Mouse (Mus musculus): ENCODE results near the gene Cnot2. TPM values are rescaled to one million over a fixed set of nuclear protein-coding genes. Genes with fewer than 3 reads are reported as not detected.

The Cnot2 gene
- polyA plus RNA-seq, 1 experiment from 2014 or later: 75.8 TPM

DNA sequence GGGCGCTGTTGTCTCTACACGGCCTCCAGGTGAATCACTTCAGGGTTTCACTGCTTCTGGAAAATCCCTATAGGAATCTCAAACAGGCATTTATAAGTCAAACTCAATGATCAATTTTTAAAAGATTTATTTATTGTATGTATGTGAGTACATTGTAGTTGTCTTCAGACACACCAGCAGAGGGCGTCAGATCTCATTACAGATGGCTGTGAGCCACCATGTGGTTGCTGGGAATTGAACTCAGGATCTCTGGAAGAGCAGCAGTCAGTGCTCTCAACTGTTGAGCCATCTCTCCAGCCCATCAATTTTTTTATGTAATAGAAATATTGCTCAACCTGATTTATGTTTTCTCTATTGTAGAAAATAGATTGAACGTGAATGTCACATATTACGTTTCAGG lies 100.3 kb downstream of the Cnot2 start:
- WGBS (ENCODE audit: insufficient replicate concordance): 89% methylated on average over 5 of the region's 5 CpGs
- Histone ChIP-seq H3K4me3 (ENCODE audit: low read depth, low read length) (no peak overlapping the region), H3K27ac (ENCODE audit: low read depth, low read length) (no peak overlapping the region), H3K4me2 (no peak overlapping the region), H3K27me3 (ENCODE audit: control insufficient read depth, insufficient read depth, low read length) (no peaks in the 10 kb centered on the region), H3K36me3 (ENCODE audit: control insufficient read depth, insufficient read depth, low read length) (peaks cover 6% of the 10 kb centered on the region; the same call in 1 of the 2 replicates), H3K9me3 (replicated peaks; ENCODE audit: control insufficient read depth, low read length) (no peaks in the 10 kb centered on the region), H3K4me1 (ENCODE audit: control insufficient read depth, insufficient read depth, low read length) (no peaks in the 10 kb centered on the region), H3K9ac (ENCODE audit: low read depth, low read length) (no peak overlapping the region)
- ATAC-seq (replicated peaks; ENCODE audit: insufficient number of reproducible peaks, low FRiP score, low TSS enrichment): no peak

DNA sequence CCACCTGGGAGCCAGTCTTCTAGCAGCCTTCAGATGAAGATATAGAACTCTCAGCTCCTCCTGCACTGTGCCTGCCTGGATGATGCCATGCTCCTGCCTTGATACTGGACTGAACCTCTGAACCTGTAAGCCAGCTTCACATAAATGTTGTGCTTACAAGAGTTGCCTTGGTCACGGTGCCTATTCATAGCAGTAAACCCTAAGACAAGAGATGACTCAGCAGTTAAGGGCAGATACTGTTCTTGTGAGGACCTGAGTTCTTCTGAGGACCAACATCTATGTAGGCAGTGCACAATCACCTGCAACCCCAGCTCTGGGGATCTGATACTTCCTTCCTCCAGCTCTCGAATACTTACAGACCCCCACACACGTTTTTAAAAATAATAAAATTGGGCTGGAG lies 104.8 kb downstream of the Cnot2 start:
- WGBS (ENCODE audit: insufficient replicate concordance): 84% methylated on average over 3 of the region's 3 CpGs
- ATAC-seq (replicated peaks; ENCODE audit: insufficient number of reproducible peaks, low FRiP score, low TSS enrichment): no peak

DNA sequence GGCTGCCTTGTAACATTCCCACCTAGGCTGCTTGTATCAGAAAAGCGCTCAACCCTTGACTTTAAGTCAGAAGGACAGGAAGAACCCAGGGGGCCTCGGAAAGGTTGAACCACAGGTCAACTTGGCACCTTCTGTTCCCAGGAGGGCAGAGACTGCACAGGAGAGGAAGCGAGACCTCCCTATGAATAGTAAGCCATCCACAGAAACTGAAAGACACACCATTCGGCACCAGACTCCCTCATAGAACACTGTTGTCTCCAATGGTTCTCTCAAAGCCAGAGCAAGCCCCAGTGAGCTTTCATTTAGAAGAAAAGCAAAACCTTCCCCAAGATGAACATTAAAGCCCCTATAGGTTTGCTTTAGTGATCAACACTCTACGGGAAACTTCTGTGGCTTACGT lies 105.6 kb downstream of the Cnot2 start:
- H3K9me3 ChIP-seq (replicated peaks; ENCODE audit: control insufficient read depth, low read length): no peaks in the 10 kb centered on the region
- H3K9ac ChIP-seq (ENCODE audit: low read depth, low read length): no peak overlapping the region
- H3K27me3 ChIP-seq (ENCODE audit: control insufficient read depth, insufficient read depth, low read length): 0 out of 2 replicates have a peak, but pooled peaks cover 2% of the 10 kb centered on the region
- ATAC-seq (replicated peaks; ENCODE audit: insufficient number of reproducible peaks, low FRiP score, low TSS enrichment): no peak
- H3K4me3 ChIP-seq (ENCODE audit: low read depth, low read length): no peak overlapping the region
- no peak overlapping the region for H3K4me2 ChIP-seq
- H3K36me3 ChIP-seq (ENCODE audit: control insufficient read depth, insufficient read depth, low read length): no peaks in the 10 kb centered on the region
- WGBS (ENCODE audit: insufficient replicate concordance): 61% methylated on average over 6 of the region's 6 CpGs
- no peak overlapping the region for H3K27ac ChIP-seq (ENCODE audit: low read depth, low read length)
- peaks cover 7% of the 10 kb centered on the region; the same call in 1 of the 2 replicates for H3K4me1 ChIP-seq (ENCODE audit: control insufficient read depth, insufficient read depth, low read length)

More for the DNA sequence above, 104.8 kb downstream of the Cnot2 start:
- H3K4me2 ChIP-seq: no peak overlapping the region
- H3K36me3 ChIP-seq (ENCODE audit: control insufficient read depth, insufficient read depth, low read length): no peaks in the 10 kb centered on the region
- no peak overlapping the region for H3K9ac ChIP-seq (ENCODE audit: low read depth, low read length)
- H3K4me1 ChIP-seq (ENCODE audit: control insufficient read depth, insufficient read depth, low read length): peaks cover 7% of the 10 kb centered on the region; the same call in 1 of the 2 replicates
- 0 out of 2 replicates have a peak, but pooled peaks cover 2% of the 10 kb centered on the region for H3K27me3 ChIP-seq (ENCODE audit: control insufficient read depth, insufficient read depth, low read length)
- H3K9me3 ChIP-seq (replicated peaks; ENCODE audit: control insufficient read depth, low read length): no peaks in the 10 kb centered on the region
- no peak overlapping the region for H3K27ac ChIP-seq (ENCODE audit: low read depth, low read length)
- H3K4me3 ChIP-seq (ENCODE audit: low read depth, low read length): no peak overlapping the region

DNA sequence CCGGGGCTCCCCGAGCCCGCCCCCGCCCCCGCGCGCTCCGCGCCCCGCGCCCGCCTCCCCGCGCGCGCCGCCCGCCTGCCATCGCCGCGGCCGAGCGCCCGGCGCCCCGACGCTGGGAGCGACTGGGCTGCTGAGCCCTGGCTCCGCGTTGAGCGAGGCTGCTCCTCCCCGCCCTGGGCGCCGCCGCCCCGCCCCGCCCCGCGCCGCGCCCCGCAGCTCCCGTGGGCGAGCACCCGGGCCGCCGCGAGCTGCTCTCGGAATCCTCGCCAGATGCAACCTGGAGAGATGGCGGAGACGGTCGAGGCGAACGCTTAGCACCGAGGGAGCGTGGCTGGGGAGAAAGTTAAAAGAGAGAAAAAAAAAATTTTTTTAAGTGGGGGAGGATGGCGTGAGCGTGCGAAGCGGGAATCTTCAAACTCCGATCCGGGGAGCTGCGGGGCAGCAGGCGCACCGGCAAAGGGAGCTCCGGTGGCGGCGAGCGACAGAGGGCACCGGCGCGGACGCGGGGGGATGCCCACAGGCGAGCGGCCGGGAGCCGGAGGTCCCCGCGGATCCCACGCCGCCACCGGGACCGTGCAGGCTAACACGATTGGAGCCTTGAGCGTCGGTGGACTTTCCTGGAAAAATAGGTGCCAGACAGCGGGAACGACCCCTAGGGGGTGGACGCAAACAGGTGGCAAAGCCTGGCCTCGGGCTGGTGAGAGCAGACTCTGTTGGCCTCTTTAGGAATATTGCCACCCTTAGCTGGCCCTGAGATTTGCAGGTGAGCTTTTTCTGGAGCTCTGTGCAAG lies 107.4 kb downstream of the Cnot2 start, which contains the start of gene Kcnmb4:
Gene Kcnmb4, minus strand, starts transcription at position 120 of the 791 bp plus-strand sequence.
- 0 out of 2 replicates have a peak, but pooled peaks cover 2% of the 10 kb centered on the region for H3K27me3 ChIP-seq (ENCODE audit: control insufficient read depth, insufficient read depth, low read length)
- H3K36me3 ChIP-seq (ENCODE audit: control insufficient read depth, insufficient read depth, low read length): no peaks in the 10 kb centered on the region
- peak; percentile 80 for ATAC-seq (replicated peaks; ENCODE audit: insufficient number of reproducible peaks, low FRiP score, low TSS enrichment)
- WGBS (ENCODE audit: insufficient replicate concordance): under 1% methylated on average over 85 of the region's 92 CpGs
- peaks cover 7% of the 10 kb centered on the region; the same call in 1 of the 2 replicates for H3K4me1 ChIP-seq (ENCODE audit: control insufficient read depth, insufficient read depth, low read length)
- peak within 1 kb of the TSS; percentile 80 for H3K9ac ChIP-seq (ENCODE audit: low read depth, low read length)
- peak within 1 kb of the TSS; percentile 98 for H3K4me2 ChIP-seq
- peak within 1 kb of the TSS; percentile 29; the same call in 1 of the 2 replicates for H3K27ac ChIP-seq (ENCODE audit: low read depth, low read length)
- peak within 1 kb of the TSS; percentile 72 for H3K4me3 ChIP-seq (ENCODE audit: low read depth, low read length)
- no peaks in the 10 kb centered on the region for H3K9me3 ChIP-seq (replicated peaks; ENCODE audit: control insufficient read depth, low read length)

DNA sequence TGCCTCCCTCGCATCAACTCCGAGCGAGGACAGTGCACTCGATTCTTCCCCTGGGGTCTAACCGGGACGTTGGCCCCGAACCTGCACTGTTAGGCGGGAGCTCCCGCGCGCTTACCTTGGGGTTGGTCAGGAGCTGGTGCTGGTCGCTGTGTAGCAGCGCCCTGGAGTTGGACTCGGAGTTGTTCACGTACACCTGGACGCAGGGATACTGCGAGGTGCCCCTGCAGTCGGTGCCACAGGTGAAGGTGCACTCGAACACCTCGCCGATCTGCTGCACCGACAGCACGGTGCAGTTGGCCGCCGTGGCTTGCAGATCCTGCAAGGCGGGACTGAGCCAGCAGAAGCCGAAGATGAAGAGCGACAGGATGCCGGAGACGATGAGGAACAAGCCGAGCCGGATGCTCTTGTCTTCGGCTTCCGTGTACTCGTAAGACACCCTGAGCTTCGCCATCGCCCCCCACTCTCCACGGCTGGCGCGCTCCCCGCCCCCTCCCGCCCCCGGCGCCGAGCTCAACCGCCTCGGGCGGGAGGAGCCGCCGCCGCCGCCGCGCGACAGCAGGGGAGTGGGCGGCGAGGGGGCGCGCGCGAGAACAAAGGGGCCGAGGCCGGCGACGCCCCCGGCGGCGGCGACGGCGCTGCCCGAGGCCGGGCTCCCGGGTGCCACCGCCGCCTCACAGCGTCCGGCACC lies 108.1 kb downstream of the Cnot2 start:
- under 1% methylated on average over 51 of the region's 78 CpGs for WGBS (ENCODE audit: insufficient replicate concordance)
- Histone ChIP-seq H3K4me1 (ENCODE audit: control insufficient read depth, insufficient read depth, low read length) (peaks cover 7% of the 10 kb centered on the region; the same call in 1 of the 2 replicates), H3K27ac (ENCODE audit: low read depth, low read length) (peak overlapping the region; percentile 29; the same call in 1 of the 2 replicates), H3K36me3 (ENCODE audit: control insufficient read depth, insufficient read depth, low read length) (no peaks in the 10 kb centered on the region), H3K27me3 (ENCODE audit: control insufficient read depth, insufficient read depth, low read length) (0 out of 2 replicates have a peak, but pooled peaks cover 2% of the 10 kb centered on the region), H3K9ac (ENCODE audit: low read depth, low read length) (peak overlapping the region; percentile 80), H3K4me2 (peak overlapping the region; percentile 98), H3K9me3 (replicated peaks; ENCODE audit: control insufficient read depth, low read length) (no peaks in the 10 kb centered on the region), H3K4me3 (ENCODE audit: low read depth, low read length) (peak overlapping the region; percentile 72)
- peak; percentile 45 for ATAC-seq (replicated peaks; ENCODE audit: insufficient number of reproducible peaks, low FRiP score, low TSS enrichment)

DNA sequence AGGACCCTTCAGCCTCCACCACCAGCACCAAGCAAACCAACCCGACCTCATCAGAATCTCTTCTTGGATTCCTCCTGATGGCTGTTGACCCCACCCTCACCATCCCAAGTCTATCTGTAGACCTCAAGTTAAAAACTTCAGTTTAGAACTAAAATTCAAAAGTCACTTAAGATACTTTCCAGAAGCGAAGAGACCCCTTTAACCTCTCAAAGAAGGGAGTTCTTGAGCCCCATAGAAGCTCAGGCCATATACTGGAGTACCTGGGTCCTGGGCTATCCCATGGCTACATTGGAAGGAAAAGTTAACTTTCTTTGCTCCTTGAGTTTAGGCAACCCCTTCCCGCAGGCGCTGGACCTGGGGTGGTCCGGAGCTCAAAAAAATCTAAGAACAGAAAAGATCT lies 108.7 kb downstream of the Cnot2 start:
- peak overlapping the region; percentile 98 for H3K4me2 ChIP-seq
- ATAC-seq (replicated peaks; ENCODE audit: insufficient number of reproducible peaks, low FRiP score, low TSS enrichment): no peak
- H3K4me3 ChIP-seq (ENCODE audit: low read depth, low read length): peak overlapping the region; percentile 72
- H3K27ac ChIP-seq (ENCODE audit: low read depth, low read length): no peak overlapping the region
- no peaks in the 10 kb centered on the region for H3K36me3 ChIP-seq (ENCODE audit: control insufficient read depth, insufficient read depth, low read length)
- peaks cover 7% of the 10 kb centered on the region; the same call in 1 of the 2 replicates for H3K4me1 ChIP-seq (ENCODE audit: control insufficient read depth, insufficient read depth, low read length)
- H3K9ac ChIP-seq (ENCODE audit: low read depth, low read length): peak overlapping the region; percentile 80
- WGBS (ENCODE audit: insufficient replicate concordance): 8% methylated on average over 5 of the region's 5 CpGs
- H3K9me3 ChIP-seq (replicated peaks; ENCODE audit: control insufficient read depth, low read length): no peaks in the 10 kb centered on the region
- 0 out of 2 replicates have a peak, but pooled peaks cover 2% of the 10 kb centered on the region for H3K27me3 ChIP-seq (ENCODE audit: control insufficient read depth, insufficient read depth, low read length)

DNA sequence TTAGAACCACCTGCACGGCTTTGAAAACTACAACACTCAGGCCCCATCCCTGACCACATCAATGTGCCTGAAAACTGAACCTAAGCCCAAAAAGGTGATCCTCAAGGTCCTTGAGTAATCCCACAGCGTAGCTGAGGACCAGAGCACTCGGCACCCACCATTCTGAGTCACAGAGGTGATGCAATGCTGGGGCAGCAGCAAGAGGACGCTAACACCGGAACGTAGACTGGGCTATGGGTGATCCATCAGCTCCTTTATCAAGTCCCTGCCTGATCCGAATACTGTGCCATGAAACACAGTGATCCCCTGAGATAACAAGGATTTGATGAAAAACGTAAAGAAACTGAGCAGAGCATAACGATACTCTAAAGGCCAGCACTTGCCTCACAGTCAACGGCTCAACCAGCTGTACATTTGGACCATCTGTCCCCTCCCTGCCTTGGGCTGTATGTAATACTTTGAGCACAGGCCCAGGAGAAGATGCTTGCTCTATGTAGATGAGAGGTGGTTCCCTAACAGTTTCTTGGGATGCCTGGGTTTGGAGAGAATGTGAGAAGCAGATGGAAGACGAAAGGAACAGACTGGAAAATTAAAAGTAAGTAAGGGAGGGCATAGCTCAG lies 110.9 kb downstream of the Cnot2 start:
- Histone ChIP-seq H3K27ac (ENCODE audit: low read depth, low read length) (no peak overlapping the region), H3K36me3 (ENCODE audit: control insufficient read depth, insufficient read depth, low read length) (no peaks in the 10 kb centered on the region), H3K27me3 (ENCODE audit: control insufficient read depth, insufficient read depth, low read length) (0 out of 2 replicates have a peak, but pooled peaks cover 2% of the 10 kb centered on the region), H3K9ac (ENCODE audit: low read depth, low read length) (no peak overlapping the region), H3K4me3 (ENCODE audit: low read depth, low read length) (no peak overlapping the region), H3K4me1 (ENCODE audit: control insufficient read depth, insufficient read depth, low read length) (peaks cover 7% of the 10 kb centered on the region; the same call in 1 of the 2 replicates), H3K4me2 (no peak overlapping the region), H3K9me3 (replicated peaks; ENCODE audit: control insufficient read depth, low read length) (no peaks in the 10 kb centered on the region)
- WGBS (ENCODE audit: insufficient replicate concordance): 82% methylated on average over 11 of the region's 11 CpGs
- ATAC-seq (replicated peaks; ENCODE audit: insufficient number of reproducible peaks, low FRiP score, low TSS enrichment): no peak

DNA sequence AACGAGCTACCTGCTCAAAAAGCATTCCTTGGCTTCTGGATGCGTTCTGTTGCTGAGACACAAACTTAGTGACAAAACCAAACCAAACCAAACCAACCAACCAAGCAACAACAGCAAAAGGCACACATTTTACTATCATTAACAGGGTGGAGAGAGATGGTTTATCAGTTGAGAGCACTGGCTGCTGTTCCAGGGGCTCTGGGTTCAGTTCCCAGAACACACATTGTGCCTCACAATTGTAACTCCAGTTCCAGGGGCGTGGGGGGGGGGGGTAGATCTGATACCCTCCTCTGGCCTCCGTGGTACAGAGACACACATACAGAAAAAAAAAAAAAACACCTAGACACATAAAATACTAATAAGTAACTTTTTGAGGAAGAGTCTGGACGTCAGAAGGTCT lies 113.2 kb downstream of the Cnot2 start:
- WGBS (ENCODE audit: insufficient replicate concordance): 81% methylated on average over 5 of the region's 5 CpGs
- Histone ChIP-seq H3K36me3 (ENCODE audit: control insufficient read depth, insufficient read depth, low read length) (no peaks in the 10 kb centered on the region), H3K4me1 (ENCODE audit: control insufficient read depth, insufficient read depth, low read length) (peaks cover 7% of the 10 kb centered on the region; the same call in 1 of the 2 replicates), H3K9ac (ENCODE audit: low read depth, low read length) (no peak overlapping the region), H3K4me2 (no peak overlapping the region), H3K4me3 (ENCODE audit: low read depth, low read length) (no peak overlapping the region), H3K27ac (ENCODE audit: low read depth, low read length) (no peak overlapping the region), H3K27me3 (ENCODE audit: control insufficient read depth, insufficient read depth, low read length) (no peaks in the 10 kb centered on the region), H3K9me3 (replicated peaks; ENCODE audit: control insufficient read depth, low read length) (no peaks in the 10 kb centered on the region)
- ATAC-seq (replicated peaks; ENCODE audit: insufficient number of reproducible peaks, low FRiP score, low TSS enrichment): no peak

Data from heart, embryonic 11.5 days (tissue).